ENCODE assay signal across 8 mouse cellular contexts in the genomic region with DNA sequence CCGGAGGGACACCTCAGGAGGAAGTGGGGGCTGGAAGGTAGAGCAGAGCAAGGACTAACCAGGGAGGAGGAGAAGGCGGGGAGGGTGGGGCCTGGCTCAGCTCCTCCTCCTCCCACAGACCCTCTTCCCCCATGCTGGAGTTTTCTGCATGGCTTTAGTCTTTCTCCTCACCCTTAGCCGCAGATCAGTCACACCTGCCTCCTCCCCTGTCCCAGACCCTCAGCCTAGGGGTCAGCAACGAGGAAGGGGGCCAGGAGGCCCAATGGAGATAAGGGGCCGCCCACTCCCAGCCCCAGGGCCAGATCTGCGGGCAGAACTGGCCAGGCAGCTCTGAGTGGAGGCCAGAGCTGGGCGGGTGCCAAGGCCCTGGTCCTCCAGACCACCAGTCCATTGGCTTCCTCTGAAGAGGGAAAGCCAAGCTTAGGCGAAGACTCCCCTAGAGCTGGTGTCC. TPM values are rescaled to one million over a fixed set of nuclear protein-coding genes. Genes with fewer than 3 reads are reported as not detected.
DNase-seq lines count a peak whose midpoint lies in the region; ATAC-seq lines count a peak whose summit lies in the region.
"Had no signal": no experiment of that assay in that cellular context is flagged by ENCODE, and none has a peak within 500 bp of the region (broad histone marks: within the 10 kb centered on the region; RNA-seq: fewer than 3 reads in every experiment).

No protein-coding gene starts in this region.

- 10% methylated on average over 8 of the region's 8 CpGs for WGBS in embryonic facial prominence, embryonic 11.5 days
- 12% methylated on average over 8 of the region's 8 CpGs for WGBS in limb, embryonic 13.5 days

- DNase-seq in kidney, postnatal 10 days: peak; percentile 67
- no peak for DNase-seq in kidney, adult 9 months
- DNase-seq in MN1 (ENCODE audit: low spot score): peak; percentile 77
- no peak for DNase-seq in embryonic facial prominence, embryonic 11.5 days (ENCODE audit: low spot score)
- no peak for DNase-seq in thymus, postnatal 0 days (ENCODE audit: low spot score)
- DNase-seq in layer of hippocampus, postnatal 10 days (ENCODE audit: low spot score in 2 of 2): no peak

- H3K27ac ChIP-seq in embryonic facial prominence, embryonic 11.5 days (replicated peaks; ENCODE audit: low read depth, low read length): peak overlapping the region; percentile 70
- peak overlapping the region; percentile 86 for H3K27ac ChIP-seq in limb, embryonic 13.5 days

- no peaks in the 10 kb centered on the region for H3K27me3 ChIP-seq in embryonic facial prominence, embryonic 11.5 days (ENCODE audit: control insufficient read depth, insufficient read depth, low read length)
- H3K27me3 ChIP-seq in limb, embryonic 13.5 days: no peaks in the 10 kb centered on the region

- peak overlapping the region; percentile 25; the same call in 1 of the 2 replicates for H3K9ac ChIP-seq in embryonic facial prominence, embryonic 11.5 days (replicated peaks; ENCODE audit: low read length)
- peak overlapping the region; percentile 53; the same call in 1 of the 2 replicates for H3K9ac ChIP-seq in limb, embryonic 13.5 days

- peaks cover 30% of the 10 kb centered on the region for H3K4me1 ChIP-seq in embryonic facial prominence, embryonic 11.5 days (ENCODE audit: control insufficient read depth, insufficient read depth, low read length)
- H3K4me1 ChIP-seq in limb, embryonic 13.5 days: peaks cover 92% of the 10 kb centered on the region

- no peaks in the 10 kb centered on the region for H3K36me3 ChIP-seq in embryonic facial prominence, embryonic 11.5 days (replicated peaks; ENCODE audit: control insufficient read depth, insufficient read depth, low read depth, low read length)
- peaks cover 9% of the 10 kb centered on the region for H3K36me3 ChIP-seq in limb, embryonic 13.5 days

- peak overlapping the region; percentile 43 for H3K4me2 ChIP-seq in embryonic facial prominence, embryonic 11.5 days (ENCODE audit: low read depth, low read length)
- peak overlapping the region; percentile 61 for H3K4me2 ChIP-seq in limb, embryonic 13.5 days (replicated peaks)

- H3K9me3 ChIP-seq in embryonic facial prominence, embryonic 11.5 days (replicated peaks; ENCODE audit: control insufficient read depth, low read length): no peaks in the 10 kb centered on the region
- no peaks in the 10 kb centered on the region for H3K9me3 ChIP-seq in limb, embryonic 13.5 days

- no peak for ATAC-seq in embryonic facial prominence, embryonic 11.5 days (replicated peaks; ENCODE audit: insufficient number of reproducible peaks, low FRiP score, low TSS enrichment, low read depth)
- ATAC-seq in limb, embryonic 13.5 days (ENCODE audit: low FRiP score, low read depth): no peak

- no peak overlapping the region for H3K4me3 ChIP-seq in embryonic facial prominence, embryonic 11.5 days (ENCODE audit: low read depth, low read length)
- H3K4me3 ChIP-seq in limb, embryonic 13.5 days: peak overlapping the region; percentile 22

RNA-seq across cellular contexts. Expression of gene Tead3, which starts 5.3 kb away (rescaled TPM):
- polyA plus RNA-seq in embryonic facial prominence, embryonic 11.5 days (2014; fragmentation: Nextera tagmentation; extraction: Ambion mirVana): 8.6 and 9.0 TPM in 2 replicates
- 14.9 and 15.4 TPM in 2 replicates for polyA plus RNA-seq in limb, embryonic 13.5 days (2015; fragmentation: Nextera tagmentation; extraction: Ambion mirVana)
- polyA plus RNA-seq in thymus, postnatal 0 days (2015; fragmentation: Nextera tagmentation; extraction: Ambion mirVana): 2.1 and 2.2 TPM in 2 replicates
- 1 to 10 TPM; 5.6 to 6.1 TPM for total RNA-seq in layer of hippocampus, postnatal 10 days (2021)
- total RNA-seq: monocyte, adult 5-6 weeks had no signal

RNA-seq across cellular contexts. Expression of gene Rpl10a, which starts 17.0 kb away (rescaled TPM):
- polyA plus RNA-seq in embryonic facial prominence, embryonic 11.5 days (2014; fragmentation: Nextera tagmentation; extraction: Ambion mirVana): 562 and 613 TPM in 2 replicates
- polyA plus RNA-seq in limb, embryonic 13.5 days (2015; fragmentation: Nextera tagmentation; extraction: Ambion mirVana): 580 and 609 TPM in 2 replicates
- 790 and 815 TPM in 2 replicates for polyA plus RNA-seq in thymus, postnatal 0 days (2015; fragmentation: Nextera tagmentation; extraction: Ambion mirVana)
- total RNA-seq in layer of hippocampus, postnatal 10 days (2021): 100 to 1,000 TPM; 503 to 535 TPM

RNA-seq across cellular contexts. Expression of gene Tulp1, which starts 19.7 kb away (rescaled TPM):
- 3.4 and 3.6 TPM in 2 replicates for polyA plus RNA-seq in embryonic facial prominence, embryonic 11.5 days (2014; fragmentation: Nextera tagmentation; extraction: Ambion mirVana)
- 7.1 and 7.5 TPM in 2 replicates for polyA plus RNA-seq in limb, embryonic 13.5 days (2015; fragmentation: Nextera tagmentation; extraction: Ambion mirVana)
- 0.54 and 0.56 TPM in 2 replicates for polyA plus RNA-seq in thymus, postnatal 0 days (2015; fragmentation: Nextera tagmentation; extraction: Ambion mirVana)
- total RNA-seq in layer of hippocampus, postnatal 10 days (2021): under 1 TPM in 1 of 2 experiments, not detected in 1; 0.41 TPM
- total RNA-seq: monocyte, adult 5-6 weeks had no signal

RNA-seq across cellular contexts. Expression of gene Fance, which starts 32.0 kb away (rescaled TPM):
- 18.8 and 21.2 TPM in 2 replicates for polyA plus RNA-seq in embryonic facial prominence, embryonic 11.5 days (2014; fragmentation: Nextera tagmentation; extraction: Ambion mirVana)
- polyA plus RNA-seq in limb, embryonic 13.5 days (2015; fragmentation: Nextera tagmentation; extraction: Ambion mirVana): 36.0 and 37.3 TPM in 2 replicates
- 20.7 and 27.6 TPM in 2 replicates for polyA plus RNA-seq in thymus, postnatal 0 days (2015; fragmentation: Nextera tagmentation; extraction: Ambion mirVana)
- total RNA-seq in layer of hippocampus, postnatal 10 days (2021): 10 to 100 TPM; 26.0 to 36.2 TPM

Comparison
In these comparisons a context has a peak if more than half of its experiments do, and no peak if none do; other contexts are left out.
1. DNase-seq: peak in kidney, postnatal 10 days (single experiment) and MN1 (single experiment); none in kidney, adult 9 months (single experiment), embryonic facial prominence, embryonic 11.5 days (single experiment), thymus, postnatal 0 days (single experiment) and layer of hippocampus, postnatal 10 days (0 of 2).